Comparison of ENCODE assay signal across 13 mouse cellular contexts in the genomic region with DNA sequence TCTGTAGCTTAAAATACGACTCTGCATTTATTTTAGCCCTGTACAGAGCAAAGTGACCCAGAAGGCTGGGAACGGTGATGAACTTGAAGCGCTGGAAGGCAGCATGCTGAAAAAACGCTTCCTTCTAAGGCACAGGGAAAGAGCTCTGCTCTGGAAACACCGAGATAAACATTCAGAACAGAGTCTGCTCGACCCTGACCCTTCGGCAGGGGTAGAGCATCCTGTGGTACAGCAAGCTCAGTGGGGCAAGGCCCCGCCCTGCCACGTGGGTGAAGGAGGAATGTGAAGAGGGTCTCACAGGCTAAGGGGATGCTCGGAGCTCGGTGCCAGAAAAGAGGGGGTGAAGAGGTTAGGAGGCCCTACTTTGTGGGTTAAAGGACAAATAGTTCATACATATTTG. TPM values are rescaled to one million over a fixed set of nuclear protein-coding genes. Genes with fewer than 3 reads are reported as not detected.
A peak's percentile ranks its signal among the peaks of the same experiment; 100 is the strongest.
DNase-seq lines count a peak whose midpoint lies in the region; ATAC-seq and TF ChIP-seq lines count a peak whose summit lies in the region.
"Had no signal": no experiment of that assay in that cellular context is flagged by ENCODE, and none has a peak within 500 bp of the region (broad histone marks: within the 10 kb centered on the region; RNA-seq: fewer than 3 reads in every experiment).

No protein-coding gene starts in this region.

- no peak for TF ChIP-seq CTCF in heart, postnatal 0 days (IDR thresholded peaks at IDR 0.05; ENCODE audit: low read depth)

- H3K27me3 ChIP-seq in heart, postnatal 0 days (ENCODE audit: control insufficient read depth, insufficient read depth, low read length), result no peaks in the 10 kb centered on the region
- no peaks in the 10 kb centered on the region for H3K27me3 ChIP-seq in liver, embryonic 11.5 days (replicated peaks; ENCODE audit: control insufficient read depth, insufficient read depth, low read length)
- no peaks in the 10 kb centered on the region for H3K27me3 ChIP-seq in forebrain, embryonic 13.5 days

- 19% methylated on average over 11 of the region's 11 CpGs for WGBS in heart, postnatal 0 days
- 27% methylated on average over 11 of the region's 11 CpGs for WGBS in liver, embryonic 11.5 days
- 54% methylated on average over 11 of the region's 11 CpGs for WGBS in forebrain, embryonic 13.5 days

- peaks cover 28% of the 10 kb centered on the region for H3K4me1 ChIP-seq in heart, postnatal 0 days (ENCODE audit: control insufficient read depth, insufficient read depth)
- peaks cover 8% of the 10 kb centered on the region for H3K4me1 ChIP-seq in liver, embryonic 11.5 days (replicated peaks; ENCODE audit: control insufficient read depth, insufficient read depth, low read length)
- H3K4me1 ChIP-seq in forebrain, embryonic 13.5 days, result peaks cover 10% of the 10 kb centered on the region

- 0 out of 2 replicates have a peak overlapping the region, but pooled peaks have one; percentile 14 for H3K9ac ChIP-seq in heart, postnatal 0 days (replicated peaks; ENCODE audit: low read depth, low read length)
- H3K9ac ChIP-seq in liver, embryonic 11.5 days (ENCODE audit: low read depth, low read length), result no peak overlapping the region
- no peak overlapping the region for H3K9ac ChIP-seq in forebrain, embryonic 13.5 days
- H3K9ac ChIP-seq: forebrain, embryonic 12.5 days had no signal

- no peaks in the 10 kb centered on the region for H3K36me3 ChIP-seq in heart, postnatal 0 days (replicated peaks; ENCODE audit: control insufficient read depth, insufficient read depth, low read length)
- no peaks in the 10 kb centered on the region for H3K36me3 ChIP-seq in liver, embryonic 11.5 days (ENCODE audit: control insufficient read depth, insufficient read depth, low read length)
- no peaks in the 10 kb centered on the region for H3K36me3 ChIP-seq in forebrain, embryonic 13.5 days (ENCODE audit: poor library complexity, severe bottlenecking)
- H3K36me3 ChIP-seq: forebrain, embryonic 12.5 days had no signal

- H3K4me2 ChIP-seq in heart, postnatal 0 days (ENCODE audit: low read depth, low read length), result peak overlapping the region; percentile 85
- peak overlapping the region; percentile 26; the same call in 1 of the 2 replicates for H3K4me2 ChIP-seq in liver, embryonic 11.5 days
- no peak overlapping the region for H3K4me2 ChIP-seq in forebrain, embryonic 13.5 days
- H3K4me2 ChIP-seq: forebrain, embryonic 12.5 days had no signal

- intact Hi-C loops in heart, postnatal 14 days (cut with DNase I), result loop anchor here (2.0 kb wide), 1 partner anchor 20 kb away; no protein-coding TSS in a partner anchor

- no peak for ATAC-seq in heart, postnatal 0 days (ENCODE audit: insufficient read depth, low read depth)
- no peak for ATAC-seq in liver, embryonic 11.5 days (replicated peaks; ENCODE audit: low FRiP score)
- no peak for ATAC-seq in forebrain, embryonic 13.5 days
- ATAC-seq: midbrain, embryonic 16.5 days had no signal

- H3K4me3 ChIP-seq in heart, postnatal 0 days (ENCODE audit: low read depth, low read length), result peak overlapping the region; percentile 85; the same call in 1 of the 2 replicates
- no peak overlapping the region for H3K4me3 ChIP-seq in liver, embryonic 11.5 days (ENCODE audit: low read depth, low read length)
- H3K4me3 ChIP-seq in forebrain, embryonic 13.5 days, result no peak overlapping the region
- H3K4me3 ChIP-seq: forebrain, embryonic 12.5 days had no signal

- DNase-seq in heart, postnatal 0 days (ENCODE audit: low spot score), result no peak
- no peak for DNase-seq in heart, postnatal 14 days
- DNase-seq in urinary bladder, postnatal 14 days (ENCODE audit: low spot score), result peak; percentile 32
- no peak for DNase-seq in urinary bladder, postnatal 10 days (ENCODE audit: low spot score)
- DNase-seq in liver, embryonic 11.5 days (ENCODE audit: low spot score), result no peak
- DNase-seq in spleen, postnatal 14 days (ENCODE audit: low spot score in 2 of 2), result no peak
- DNase-seq: cerebellum, adult 18-20 months; kidney, postnatal 10 days; thymus, postnatal 14 days had no signal

- H3K9me3 ChIP-seq in heart, postnatal 0 days (replicated peaks; ENCODE audit: control insufficient read depth, low read length), result no peaks in the 10 kb centered on the region
- no peaks in the 10 kb centered on the region for H3K9me3 ChIP-seq in liver, embryonic 11.5 days (ENCODE audit: control insufficient read depth, low read length)
- no peaks in the 10 kb centered on the region for H3K9me3 ChIP-seq in forebrain, embryonic 13.5 days (replicated peaks)
- H3K9me3 ChIP-seq: forebrain, embryonic 12.5 days had no signal

- no peak for TF ChIP-seq EP300 in heart, postnatal 0 days (IDR thresholded peaks at IDR 0.05; ENCODE audit: low read depth)

- H3K27ac ChIP-seq in heart, postnatal 0 days (ENCODE audit: low read depth), result peak overlapping the region; percentile 30; the same call in 1 of the 2 replicates
- H3K27ac ChIP-seq in liver, embryonic 11.5 days (ENCODE audit: low read depth, low read length), result no peak overlapping the region
- H3K27ac ChIP-seq in forebrain, embryonic 13.5 days, result no peak overlapping the region
- H3K27ac ChIP-seq: forebrain, embryonic 12.5 days had no signal

RNA-seq across cellular contexts. Expression of a gene that starts 1.6 kb away (rescaled TPM):
- total RNA-seq in heart, postnatal 0 days (2014; rRNA removed; ENCODE audit: low replicate concordance), result 12.3 and 12.4 TPM in 2 replicates
- polyA plus RNA-seq in heart, postnatal 0 days (2015; fragmentation: Nextera tagmentation; extraction: Ambion mirVana), result 5.8 and 6.0 TPM in 2 replicates
- 1 to 10 TPM; 8.3 to 9.9 TPM for total RNA-seq in heart, postnatal 14 days (2021)
- 7.5 and 8.7 TPM in 2 replicates for polyA plus RNA-seq in liver, embryonic 11.5 days (2014; fragmentation: Nextera tagmentation; extraction: Ambion mirVana)
- 11.6 and 12.4 TPM in 2 replicates for polyA plus RNA-seq in forebrain, embryonic 13.5 days (2015; fragmentation: Nextera tagmentation; extraction: Ambion mirVana)

RNA-seq across cellular contexts. Expression of a gene that starts 48.0 kb away (rescaled TPM):
- total RNA-seq in heart, postnatal 0 days (2014; rRNA removed; ENCODE audit: low replicate concordance), result not detected in 2 replicates
- 0.12 and 0.15 TPM in 2 replicates for polyA plus RNA-seq in heart, postnatal 0 days (2015; fragmentation: Nextera tagmentation; extraction: Ambion mirVana)
- total RNA-seq in heart, postnatal 14 days (2021), result under 1 TPM in 1 of 2 experiments, not detected in 1; 0.12 TPM
- polyA plus RNA-seq in liver, embryonic 11.5 days (2014; fragmentation: Nextera tagmentation; extraction: Ambion mirVana), result 53.7 and 53.9 TPM in 2 replicates
- 0.32 and 0.37 TPM in 2 replicates for polyA plus RNA-seq in forebrain, embryonic 13.5 days (2015; fragmentation: Nextera tagmentation; extraction: Ambion mirVana)
- total RNA-seq: adrenal gland, adult 18-20 months had no signal

Comparison
In these comparisons a context has a peak if more than half of its experiments do, and no peak if none do; other contexts are left out.
1. RNA of a gene that starts 48.0 kb away (polyA plus RNA-seq): 53.7 to 53.9 TPM in liver, embryonic 11.5 days; 0.32 to 0.37 TPM in forebrain, embryonic 13.5 days and 0.12 to 0.15 TPM in heart, postnatal 0 days; every median in the first group is over 10 times any median in the second.